Mouse (Mus musculus) bone marrow, adult 2 months (tissue): Measurements from ENCODE around the gene A430033K04Rik.

Experiments used
- CTCF ChIP-seq: fragments of 200-500 bp; IDR thresholded peaks from 2 replicates; pipeline ENCODE4 v1.5.1; 2011; ENCODE audit warnings: low read length, control low read depth; ENCODE audit not compliant: control insufficient read depth, insufficient read depth
- POLR2A ChIP-seq: fragments of 200-500 bp; IDR thresholded peaks from 2 replicates; pipeline ENCODE4 v1.6.1; 2011; ENCODE audit warnings: low read depth, mild to moderate bottlenecking, control low read depth, low read length, borderline replicate concordance; ENCODE audit not compliant: control insufficient read depth

DNA sequence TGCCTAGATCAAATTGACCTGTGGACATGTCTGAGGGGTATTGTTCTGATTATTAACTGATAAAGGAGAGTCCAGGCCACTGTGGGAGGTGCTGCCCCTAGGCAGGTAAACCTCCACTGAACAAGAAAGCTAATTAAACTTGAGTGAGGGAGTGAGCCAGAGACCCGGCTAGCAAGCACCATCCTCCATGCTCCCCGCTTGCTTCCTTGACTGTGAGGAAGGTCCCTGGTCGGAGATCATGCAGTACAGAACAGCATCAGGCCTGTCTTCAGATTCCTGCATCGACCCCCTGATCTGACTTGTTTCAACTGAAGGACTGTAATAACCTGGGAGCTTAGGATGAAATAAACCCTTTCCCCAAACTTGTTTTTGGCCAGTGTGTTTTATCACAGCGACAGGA lies 66.6 kb downstream of the A430033K04Rik start:
- no peak for TF ChIP-seq CTCF
- no peak for TF ChIP-seq POLR2A
